ENCODE assay signal across 8 mouse cellular contexts in the genomic region with DNA sequence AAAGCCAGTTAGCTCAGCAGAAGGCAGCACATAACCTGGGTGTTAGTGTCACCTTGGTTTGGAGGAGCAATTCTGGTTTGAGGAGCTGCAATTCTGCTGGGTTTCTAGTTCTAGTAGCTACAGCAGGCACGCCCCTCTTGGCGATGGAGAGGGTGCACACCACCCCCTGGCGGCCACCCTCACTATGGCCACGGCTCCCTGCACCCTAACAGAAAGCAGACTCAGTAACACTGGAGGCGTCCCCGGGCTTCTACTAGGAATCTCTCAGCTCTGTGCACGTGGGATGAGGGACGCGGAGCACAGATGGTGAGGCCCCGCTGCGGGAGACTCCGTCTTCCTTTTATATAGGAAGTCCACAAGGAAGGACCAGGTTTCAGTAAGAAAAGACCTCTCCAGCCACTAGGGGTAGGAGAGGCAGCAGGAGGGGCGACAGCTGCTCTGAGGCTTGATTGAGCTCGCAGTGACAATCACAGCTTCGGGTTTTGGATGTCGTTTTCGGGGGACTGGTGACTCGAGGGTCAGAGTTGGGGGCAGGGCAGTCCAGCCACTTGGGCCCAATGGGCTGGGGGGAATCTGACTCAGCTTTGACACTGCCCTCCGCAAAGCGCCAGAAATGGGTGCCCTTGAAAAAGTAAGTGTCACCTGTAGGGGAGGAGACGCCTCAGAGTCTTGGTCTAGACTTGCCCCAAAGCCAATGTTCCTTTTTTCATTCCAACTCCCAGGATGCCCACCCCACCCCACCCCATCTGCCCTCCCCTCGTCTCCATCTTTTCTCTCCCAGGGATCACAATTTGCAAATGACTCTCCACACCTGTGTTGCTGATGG. TPM values are rescaled to one million over a fixed set of nuclear protein-coding genes. Genes with fewer than 3 reads are reported as not detected.
DNase-seq lines count a peak whose midpoint lies in the region; ATAC-seq and TF ChIP-seq lines count a peak whose summit lies in the region.

No protein-coding gene starts in this region.

- no peaks in the 10 kb centered on the region for H3K9me3 ChIP-seq in hindbrain, embryonic 14.5 days (ENCODE audit: control insufficient read depth, low read length)

- H3K4me2 ChIP-seq in hindbrain, embryonic 14.5 days (replicated peaks): peak overlapping the region; percentile 40

- in situ Hi-C loops in Patski (cut with MboI; ENCODE audit: low pct_unique_long_range_greater_than_20kb): no loop called here

- H3K27me3 ChIP-seq in Patski: peaks cover 7% of the 10 kb centered on the region
- no peaks in the 10 kb centered on the region; the same call in 1 of the 2 replicates for H3K27me3 ChIP-seq in hindbrain, embryonic 14.5 days (ENCODE audit: control insufficient read depth, insufficient read depth, low read length)

- H3K4me3 ChIP-seq in hindbrain, embryonic 14.5 days (replicated peaks; ENCODE audit: low read length): no peak overlapping the region; the same call in 1 of the 2 replicates

- H3K9ac ChIP-seq in hindbrain, embryonic 14.5 days: no peak overlapping the region; the same call in 1 of the 2 replicates

- ATAC-seq in Patski: peak; percentile 94
- ATAC-seq in hindbrain, embryonic 14.5 days (ENCODE audit: low FRiP score): peak; percentile 71; the same call in 1 of the 2 replicates

- POLR2A ChIA-PET in Patski (lab: Charles Lee): no interaction called here

- TF ChIP-seq CTCF in Patski (IDR thresholded peaks at IDR 0.05): peak; percentile 97

- H3K36me3 ChIP-seq in hindbrain, embryonic 14.5 days (replicated peaks; ENCODE audit: control insufficient read depth, insufficient read depth): no peaks in the 10 kb centered on the region

- WGBS in hindbrain, embryonic 14.5 days: 18% methylated on average over 22 of the region's 22 CpGs

- no peak overlapping the region for H3K27ac ChIP-seq in hindbrain, embryonic 14.5 days

- no peak for DNase-seq in Patski (ENCODE audit: low read depth, low spot score)
- peak; percentile 89 to 92 for DNase-seq in cerebellum, postnatal 14 days
- peak; percentile 66 to 81 for DNase-seq in frontal cortex, postnatal 25 days (ENCODE audit: low spot score in 2 of 2)
- no peak for DNase-seq in hindbrain, embryonic 14.5 days (ENCODE audit: low spot score)
- DNase-seq in layer of hippocampus, postnatal 36 days: peak; percentile 81 to 82
- peak; percentile 73 for DNase-seq in lung, postnatal 25 days (ENCODE audit: low spot score)
- peak; percentile 86 for DNase-seq in retina, embryonic 14.5 days (ENCODE audit: low spot score)
- DNase-seq in thymus, postnatal 36 days: peak; percentile 77 to 83

- H3K4me1 ChIP-seq in hindbrain, embryonic 14.5 days (replicated peaks; ENCODE audit: control insufficient read depth, insufficient read depth, low read length): no peaks in the 10 kb centered on the region

- CTCF ChIA-PET in Patski (lab: Charles Lee): interaction anchor here (0.8 to 2.0 kb wide), 11 partner anchors 9 to 78 kb away, joined by 3 to 9 read pairs (median 4); a partner anchor contains a TSS

RNA-seq across cellular contexts. Expression of a gene that starts 14.7 kb away (rescaled TPM):
- not detected for polyA plus RNA-seq in Patski (2021)
- 1.0 and 1.6 TPM in 2 replicates for polyA plus RNA-seq in hindbrain, embryonic 14.5 days (2014; fragmentation: Nextera tagmentation; extraction: Ambion mirVana)
- total RNA-seq in layer of hippocampus, postnatal 36 days (2021): under 1 TPM; 0.10 to 0.30 TPM

RNA-seq across cellular contexts. Expression of a gene that starts 29.8 kb away (rescaled TPM):
- not detected for polyA plus RNA-seq in Patski (2021)
- 0.25 and 0.27 TPM in 2 replicates for polyA plus RNA-seq in hindbrain, embryonic 14.5 days (2014; fragmentation: Nextera tagmentation; extraction: Ambion mirVana)
- not detected for total RNA-seq in layer of hippocampus, postnatal 36 days (2021)

RNA-seq across cellular contexts. Expression of a gene that starts 29.9 kb away (rescaled TPM):
- 0.22 TPM for polyA plus RNA-seq in Patski (2021)
- 0.24 TPM in 1 of 2 replicates, not detected in the other for polyA plus RNA-seq in hindbrain, embryonic 14.5 days (2014; fragmentation: Nextera tagmentation; extraction: Ambion mirVana)
- not detected for total RNA-seq in layer of hippocampus, postnatal 36 days (2021)

RNA-seq across cellular contexts. Expression of a gene that starts 31.1 kb away (rescaled TPM):
- polyA plus RNA-seq in Patski (2021): 6.8 TPM
- 20.3 and 21.4 TPM in 2 replicates for polyA plus RNA-seq in hindbrain, embryonic 14.5 days (2014; fragmentation: Nextera tagmentation; extraction: Ambion mirVana)
- total RNA-seq in layer of hippocampus, postnatal 36 days (2021): 10 to 100 TPM; 25.0 to 32.3 TPM

RNA-seq across cellular contexts. Expression of a gene that starts 43.0 kb away (rescaled TPM):
- polyA plus RNA-seq in Patski (2021): 261 TPM
- polyA plus RNA-seq in hindbrain, embryonic 14.5 days (2014; fragmentation: Nextera tagmentation; extraction: Ambion mirVana): 129 and 143 TPM in 2 replicates
- total RNA-seq in layer of hippocampus, postnatal 36 days (2021): 100 to 1,000 TPM; 122 to 124 TPM

Comparison
In these comparisons a context has a peak if more than half of its experiments do, and no peak if none do; other contexts are left out.
1. DNase-seq: peak in cerebellum, postnatal 14 days (2 of 2), frontal cortex, postnatal 25 days (2 of 2), layer of hippocampus, postnatal 36 days (2 of 2), lung, postnatal 25 days (single experiment), retina, embryonic 14.5 days (single experiment) and thymus, postnatal 36 days (2 of 2); none in Patski (single experiment) and hindbrain, embryonic 14.5 days (single experiment).